Mouse (Mus musculus): ENCODE data around the gene Abl2. TPM values are rescaled to one million over a fixed set of nuclear protein-coding genes. Genes with fewer than 3 reads are reported as not detected.
A peak's percentile ranks its signal among the peaks of the same experiment; 100 is the strongest.

Gene Abl2
- polyA plus RNA-seq, 1 experiment from 2014 or later: 8.1 TPM

DNA sequence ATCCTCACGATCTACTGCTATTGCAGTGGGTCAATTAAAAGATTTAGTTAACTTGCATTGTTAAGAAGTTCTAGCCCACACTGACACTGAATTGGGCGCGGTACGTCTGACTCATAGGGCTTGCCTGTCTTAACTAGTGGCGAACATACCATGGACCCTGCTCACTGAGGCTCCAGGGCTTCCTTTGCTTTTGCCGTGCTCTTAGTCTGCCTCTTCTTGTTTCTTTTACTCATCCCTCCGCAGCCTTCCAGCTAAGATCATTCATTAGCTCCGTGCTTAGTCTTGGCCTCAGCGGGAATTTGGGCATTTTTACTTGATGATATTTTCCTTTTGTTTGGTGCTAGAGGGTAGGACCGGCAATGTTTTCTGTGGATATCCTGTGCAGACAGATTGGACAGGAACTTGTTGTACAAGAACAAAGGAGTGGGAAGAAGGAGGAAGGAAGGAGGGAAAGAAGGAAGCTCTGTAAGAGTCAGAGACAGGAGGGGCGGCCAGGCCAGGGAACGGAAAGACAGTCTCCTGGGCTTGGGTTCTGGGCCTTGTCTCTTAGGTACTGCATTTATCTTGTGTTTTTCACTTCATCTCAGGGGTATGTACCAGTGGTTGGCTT lies 58.5 kb downstream of the Abl2 start:
- peaks cover 31% of the 10 kb centered on the region for H3K4me1 ChIP-seq (ENCODE audit: control insufficient read depth, insufficient read depth, low read length)
- 48% methylated on average over 12 of the region's 12 CpGs for WGBS
- no peaks in the 10 kb centered on the region for H3K9me3 ChIP-seq (ENCODE audit: control insufficient read depth, low read length)
- H3K27me3 ChIP-seq (ENCODE audit: control insufficient read depth, insufficient read depth, low read length): no peaks in the 10 kb centered on the region
- H3K4me2 ChIP-seq (replicated peaks; ENCODE audit: low read depth, low read length): peak overlapping the region; percentile 31; the same call in 1 of the 2 replicates
- H3K9ac ChIP-seq (ENCODE audit: low read depth, low read length): peak overlapping the region; percentile 28; the same call in 1 of the 2 replicates
- H3K4me3 ChIP-seq (ENCODE audit: low read length): peak overlapping the region; percentile 5; the same call in 1 of the 2 replicates
- H3K36me3 ChIP-seq (ENCODE audit: control insufficient read depth, insufficient read depth, low read length): no peaks in the 10 kb centered on the region
- ATAC-seq (ENCODE audit: low FRiP score, low TSS enrichment): no peak
- H3K27ac ChIP-seq (ENCODE audit: low read depth, low read length): no peak overlapping the region; the same call in 1 of the 2 replicates

DNA sequence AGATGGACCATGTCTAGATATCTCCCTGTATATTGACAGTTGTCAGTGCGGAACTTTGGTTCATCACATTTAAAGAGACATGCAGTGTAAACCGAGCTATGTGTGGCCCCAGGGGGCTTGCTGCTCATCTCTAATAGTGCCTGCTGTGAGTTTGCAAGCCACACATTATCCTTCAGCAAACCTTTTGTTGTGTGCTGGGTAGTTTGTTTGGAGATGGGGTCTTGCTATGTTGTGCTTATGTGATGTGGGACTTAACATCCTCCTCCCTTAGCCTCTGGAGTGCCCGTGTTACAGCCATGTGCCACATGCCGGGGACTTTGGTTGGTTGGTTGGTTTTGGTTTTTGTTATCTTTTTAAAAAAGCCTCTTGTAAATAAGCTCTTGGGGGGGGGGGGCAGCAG lies 59.2 kb downstream of the Abl2 start:
- Histone ChIP-seq H3K9me3 (ENCODE audit: control insufficient read depth, low read length) (no peaks in the 10 kb centered on the region), H3K4me1 (ENCODE audit: control insufficient read depth, insufficient read depth, low read length) (peaks cover 31% of the 10 kb centered on the region), H3K27ac (ENCODE audit: low read depth, low read length) (no peak overlapping the region), H3K9ac (ENCODE audit: low read depth, low read length) (no peak overlapping the region), H3K4me3 (ENCODE audit: low read length) (no peak overlapping the region), H3K36me3 (ENCODE audit: control insufficient read depth, insufficient read depth, low read length) (peaks cover 6% of the 10 kb centered on the region), H3K4me2 (replicated peaks; ENCODE audit: low read depth, low read length) (peak overlapping the region; percentile 25; the same call in 1 of the 2 replicates), H3K27me3 (ENCODE audit: control insufficient read depth, insufficient read depth, low read length) (no peaks in the 10 kb centered on the region)
- 68% methylated on average over 4 of the region's 4 CpGs for WGBS
- ATAC-seq (ENCODE audit: low FRiP score, low TSS enrichment): no peak

DNA sequence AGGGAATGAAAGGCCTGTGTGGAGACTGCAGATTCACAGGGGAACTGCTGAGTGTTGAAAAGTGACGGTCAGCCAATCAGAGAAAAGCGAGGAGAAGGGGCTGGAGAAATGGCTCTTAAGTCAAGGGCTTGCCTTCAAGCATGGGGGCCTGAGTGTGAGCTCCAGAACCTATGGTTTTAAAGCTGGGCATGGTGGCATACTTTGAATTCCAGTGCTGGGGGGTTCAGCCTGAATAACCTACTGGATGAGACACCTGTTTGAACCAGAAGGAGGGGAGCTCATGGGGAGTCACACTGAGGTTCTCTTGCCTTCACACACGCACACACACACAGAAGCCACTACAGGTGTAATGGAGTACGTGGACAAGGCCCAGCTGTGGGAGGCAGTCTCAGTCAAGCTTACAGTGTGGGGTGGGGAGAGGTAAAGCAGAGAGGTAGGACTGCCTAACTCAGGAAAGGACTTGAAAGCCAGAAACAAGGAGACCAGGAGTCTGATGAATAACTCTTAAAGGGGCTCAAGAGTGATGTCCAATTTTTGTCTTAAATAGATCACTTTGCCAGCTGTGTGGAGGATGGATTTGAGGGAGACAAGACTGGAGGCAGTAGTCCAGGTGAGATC lies 61.8 kb downstream of the Abl2 start:
- no peak overlapping the region for H3K4me2 ChIP-seq (replicated peaks; ENCODE audit: low read depth, low read length)
- no peak for ATAC-seq (ENCODE audit: low FRiP score, low TSS enrichment)
- H3K9ac ChIP-seq (ENCODE audit: low read depth, low read length): no peak overlapping the region
- H3K9me3 ChIP-seq (ENCODE audit: control insufficient read depth, low read length): no peaks in the 10 kb centered on the region
- peaks cover 15% of the 10 kb centered on the region for H3K4me1 ChIP-seq (ENCODE audit: control insufficient read depth, insufficient read depth, low read length)
- H3K27ac ChIP-seq (ENCODE audit: low read depth, low read length): no peak overlapping the region
- H3K27me3 ChIP-seq (ENCODE audit: control insufficient read depth, insufficient read depth, low read length): no peaks in the 10 kb centered on the region
- WGBS: 80% methylated on average over 4 of the region's 4 CpGs
- H3K36me3 ChIP-seq (ENCODE audit: control insufficient read depth, insufficient read depth, low read length): peaks cover 12% of the 10 kb centered on the region
- no peak overlapping the region for H3K4me3 ChIP-seq (ENCODE audit: low read length)

DNA sequence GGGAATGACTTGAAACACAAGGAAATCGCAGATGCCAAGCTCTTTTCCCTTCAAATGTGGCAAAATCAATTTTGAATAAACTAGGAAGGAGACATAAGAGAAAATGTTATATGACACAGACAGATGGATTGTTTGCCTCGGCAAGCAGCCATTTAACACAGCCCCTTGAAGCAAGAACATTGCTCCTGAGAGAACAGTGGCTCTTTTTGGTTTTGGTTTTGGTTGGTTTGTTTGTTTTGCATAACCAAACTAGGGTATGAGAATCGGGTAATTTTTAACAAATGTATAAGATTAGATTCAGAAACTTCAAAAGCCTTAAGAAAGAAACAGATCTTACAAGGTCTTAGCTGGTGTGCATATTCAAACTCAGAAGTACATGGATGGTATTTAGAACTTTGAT lies 62.4 kb downstream of the Abl2 start:
- Histone ChIP-seq H3K4me3 (ENCODE audit: low read length) (no peak overlapping the region), H3K4me1 (ENCODE audit: control insufficient read depth, insufficient read depth, low read length) (peaks cover 10% of the 10 kb centered on the region), H3K9me3 (ENCODE audit: control insufficient read depth, low read length) (no peaks in the 10 kb centered on the region), H3K4me2 (replicated peaks; ENCODE audit: low read depth, low read length) (no peak overlapping the region), H3K27ac (ENCODE audit: low read depth, low read length) (no peak overlapping the region), H3K36me3 (ENCODE audit: control insufficient read depth, insufficient read depth, low read length) (peaks cover 18% of the 10 kb centered on the region), H3K27me3 (ENCODE audit: control insufficient read depth, insufficient read depth, low read length) (no peaks in the 10 kb centered on the region), H3K9ac (ENCODE audit: low read depth, low read length) (no peak overlapping the region)
- no peak for ATAC-seq (ENCODE audit: low FRiP score, low TSS enrichment)
- WGBS: 77% methylated on average over 3 of the region's 3 CpGs

DNA sequence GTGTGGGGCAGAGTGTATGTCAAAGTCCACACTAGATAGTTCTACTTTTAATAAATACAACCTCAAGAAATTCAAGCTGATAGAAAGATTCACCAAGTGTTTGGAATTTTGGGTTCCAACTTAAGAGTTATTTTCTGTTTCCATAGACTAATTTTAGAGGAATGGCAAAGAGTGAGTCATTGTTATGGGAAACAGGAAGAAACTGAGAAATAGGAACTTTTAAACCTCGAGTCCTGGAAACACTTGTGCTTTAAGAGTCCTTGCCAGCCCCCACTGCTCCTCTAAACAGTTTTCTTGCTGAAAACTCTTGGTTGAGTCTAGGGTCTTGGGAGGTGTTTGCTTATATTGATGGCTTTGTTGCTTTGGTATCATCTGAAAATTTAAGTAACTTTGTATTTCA lies 65.6 kb downstream of the Abl2 start:
- Histone ChIP-seq H3K4me1 (ENCODE audit: control insufficient read depth, insufficient read depth, low read length) (no peaks in the 10 kb centered on the region), H3K27me3 (ENCODE audit: control insufficient read depth, insufficient read depth, low read length) (no peaks in the 10 kb centered on the region), H3K27ac (ENCODE audit: low read depth, low read length) (no peak overlapping the region), H3K4me3 (ENCODE audit: low read length) (no peak overlapping the region), H3K9me3 (ENCODE audit: control insufficient read depth, low read length) (no peaks in the 10 kb centered on the region), H3K9ac (ENCODE audit: low read depth, low read length) (no peak overlapping the region), H3K36me3 (ENCODE audit: control insufficient read depth, insufficient read depth, low read length) (peaks cover 23% of the 10 kb centered on the region), H3K4me2 (replicated peaks; ENCODE audit: low read depth, low read length) (no peak overlapping the region)
- no peak for ATAC-seq (ENCODE audit: low FRiP score, low TSS enrichment)
- 69% methylated on average over 1 of the region's 1 CpGs for WGBS

DNA sequence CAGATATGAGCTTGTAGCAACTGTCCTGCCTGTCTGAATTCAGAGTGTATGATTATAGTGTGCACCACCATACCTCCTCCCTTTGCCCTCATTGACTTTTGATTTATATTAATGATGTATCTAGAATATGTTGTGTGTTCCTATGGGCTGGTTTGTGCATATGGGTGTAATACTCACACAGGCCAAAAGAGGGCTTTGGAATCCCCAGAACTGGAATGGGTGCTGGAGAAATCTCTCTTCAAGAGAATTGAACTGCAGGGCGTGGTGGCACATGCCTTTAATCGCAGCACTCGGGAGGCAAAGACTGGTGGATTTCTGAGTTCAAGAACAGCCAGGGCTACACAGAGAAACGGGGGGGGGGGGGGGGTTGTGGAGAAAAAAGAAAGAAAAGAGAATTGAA lies 68.1 kb downstream of the Abl2 start:
- ATAC-seq (ENCODE audit: low FRiP score, low TSS enrichment): no peak
- WGBS: 92% methylated on average over 4 of the region's 4 CpGs
- Histone ChIP-seq H3K4me2 (replicated peaks; ENCODE audit: low read depth, low read length) (no peak overlapping the region), H3K9me3 (ENCODE audit: control insufficient read depth, low read length) (no peaks in the 10 kb centered on the region), H3K36me3 (ENCODE audit: control insufficient read depth, insufficient read depth, low read length) (peaks cover 43% of the 10 kb centered on the region), H3K27me3 (ENCODE audit: control insufficient read depth, insufficient read depth, low read length) (no peaks in the 10 kb centered on the region), H3K9ac (ENCODE audit: low read depth, low read length) (no peak overlapping the region), H3K4me1 (ENCODE audit: control insufficient read depth, insufficient read depth, low read length) (no peaks in the 10 kb centered on the region), H3K4me3 (ENCODE audit: low read length) (no peak overlapping the region), H3K27ac (ENCODE audit: low read depth, low read length) (no peak overlapping the region)

DNA sequence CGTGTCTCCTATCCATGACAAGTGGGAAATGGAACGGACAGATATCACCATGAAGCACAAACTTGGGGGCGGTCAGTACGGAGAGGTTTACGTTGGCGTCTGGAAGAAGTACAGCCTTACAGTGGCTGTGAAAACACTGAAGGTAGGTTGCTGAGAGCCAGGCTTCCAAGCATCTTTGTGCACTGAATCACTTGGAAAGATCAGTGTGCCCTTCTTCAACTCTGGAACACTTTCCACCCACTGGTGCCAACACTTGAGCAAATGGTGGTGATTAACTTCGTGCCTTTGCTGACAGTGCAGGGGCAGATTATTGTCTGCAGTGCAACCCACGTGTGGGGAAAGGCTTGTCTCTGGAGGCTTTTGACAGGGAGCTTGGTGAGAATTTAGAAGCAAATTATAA lies 71.4 kb downstream of the Abl2 start:
- Histone ChIP-seq H3K9me3 (ENCODE audit: control insufficient read depth, low read length) (no peaks in the 10 kb centered on the region), H3K36me3 (ENCODE audit: control insufficient read depth, insufficient read depth, low read length) (peaks cover 60% of the 10 kb centered on the region), H3K4me2 (replicated peaks; ENCODE audit: low read depth, low read length) (no peak overlapping the region), H3K27me3 (ENCODE audit: control insufficient read depth, insufficient read depth, low read length) (no peaks in the 10 kb centered on the region), H3K4me3 (ENCODE audit: low read length) (no peak overlapping the region), H3K4me1 (ENCODE audit: control insufficient read depth, insufficient read depth, low read length) (no peaks in the 10 kb centered on the region), H3K27ac (ENCODE audit: low read depth, low read length) (no peak overlapping the region), H3K9ac (ENCODE audit: low read depth, low read length) (no peak overlapping the region)
- whole genome bisulfite sequencing: 89% methylated on average over 8 of the region's 8 CpGs
- ATAC-seq (ENCODE audit: low FRiP score, low TSS enrichment): no peak

DNA sequence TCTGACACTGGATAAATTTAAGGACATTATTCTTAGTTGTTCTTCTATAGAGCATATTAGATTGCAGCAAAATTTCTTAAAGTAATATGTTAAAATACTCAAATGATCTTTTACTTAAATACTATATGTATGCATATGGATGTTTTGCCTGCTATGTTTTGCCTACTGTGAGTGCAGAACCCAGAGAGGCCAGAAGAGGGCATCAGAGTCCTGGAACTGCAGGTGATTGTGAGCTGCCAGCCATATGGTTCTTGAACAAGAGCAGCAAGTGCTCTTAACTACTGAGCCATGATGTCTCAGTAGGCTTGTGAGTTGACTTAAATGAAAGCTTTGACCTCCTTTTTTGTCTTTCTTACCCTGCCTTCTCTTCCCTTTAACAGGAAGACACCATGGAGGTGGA lies 72.4 kb downstream of the Abl2 start:
- Histone ChIP-seq H3K4me2 (replicated peaks; ENCODE audit: low read depth, low read length) (no peak overlapping the region), H3K9me3 (ENCODE audit: control insufficient read depth, low read length) (no peaks in the 10 kb centered on the region), H3K27me3 (ENCODE audit: control insufficient read depth, insufficient read depth, low read length) (no peaks in the 10 kb centered on the region), H3K9ac (ENCODE audit: low read depth, low read length) (no peak overlapping the region), H3K27ac (ENCODE audit: low read depth, low read length) (no peak overlapping the region), H3K4me1 (ENCODE audit: control insufficient read depth, insufficient read depth, low read length) (no peaks in the 10 kb centered on the region), H3K36me3 (ENCODE audit: control insufficient read depth, insufficient read depth, low read length) (peaks cover 57% of the 10 kb centered on the region), H3K4me3 (ENCODE audit: low read length) (no peak overlapping the region)
- no peak for ATAC-seq (ENCODE audit: low FRiP score, low TSS enrichment)

DNA sequence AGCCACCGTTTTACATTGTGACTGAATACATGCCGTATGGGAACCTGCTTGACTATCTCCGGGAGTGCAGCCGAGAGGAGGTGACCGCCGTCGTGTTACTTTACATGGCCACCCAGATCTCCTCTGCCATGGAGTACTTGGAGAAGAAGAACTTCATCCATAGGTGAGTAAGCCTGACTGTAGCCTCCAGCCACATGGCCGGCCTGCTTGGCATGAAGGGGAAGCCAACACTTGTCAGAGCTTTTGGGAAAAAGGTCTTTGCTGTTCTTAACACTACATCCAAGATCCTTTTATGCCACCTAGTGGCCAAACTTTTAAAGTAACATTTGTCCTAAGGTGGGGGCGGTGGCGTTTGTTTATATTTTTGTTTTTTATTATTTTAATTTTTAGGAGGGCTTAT lies 74.5 kb downstream of the Abl2 start:
- 78% methylated on average over 10 of the region's 10 CpGs for WGBS
- no peaks in the 10 kb centered on the region for H3K27me3 ChIP-seq (ENCODE audit: control insufficient read depth, insufficient read depth, low read length)
- H3K4me2 ChIP-seq (replicated peaks; ENCODE audit: low read depth, low read length): no peak overlapping the region
- H3K4me1 ChIP-seq (ENCODE audit: control insufficient read depth, insufficient read depth, low read length): no peaks in the 10 kb centered on the region
- peak; percentile 60 for ATAC-seq (ENCODE audit: low FRiP score, low TSS enrichment)
- H3K36me3 ChIP-seq (ENCODE audit: control insufficient read depth, insufficient read depth, low read length): peaks cover 61% of the 10 kb centered on the region
- no peak overlapping the region for H3K27ac ChIP-seq (ENCODE audit: low read depth, low read length)
- no peak overlapping the region for H3K4me3 ChIP-seq (ENCODE audit: low read length)
- H3K9me3 ChIP-seq (ENCODE audit: control insufficient read depth, low read length): no peaks in the 10 kb centered on the region
- no peak overlapping the region for H3K9ac ChIP-seq (ENCODE audit: low read depth, low read length)
